Mouse (Mus musculus): ENCODE data around the gene Catsper2.

Gene Catsper2

DNA sequence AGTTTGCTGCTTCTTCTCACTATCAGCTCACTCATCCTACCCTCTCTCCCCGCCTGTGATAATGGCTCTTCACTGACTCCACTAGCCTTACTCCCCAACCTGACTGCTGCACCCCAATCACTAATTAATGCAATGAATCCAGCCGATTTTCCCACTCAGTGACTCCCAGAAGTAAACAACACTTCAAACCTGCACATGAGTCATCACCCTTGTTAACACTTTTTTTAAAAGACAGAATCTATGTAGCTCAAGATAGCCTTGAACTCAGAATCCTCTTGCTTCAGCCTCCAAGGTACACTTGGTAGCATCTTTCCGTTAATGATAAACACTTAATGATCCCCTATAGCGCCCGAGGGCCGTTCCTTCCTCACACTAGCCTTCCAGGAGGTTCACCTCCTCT is 59.2 kb downstream of the Catsper2 start:
- DNase-seq (ENCODE audit: low read depth): no peak

GRCm38 (mm10) chr2:121353156-121353555 is 60.4 kb downstream of the Catsper2 start:
- no peak for DNase-seq (ENCODE audit: low read depth)
